Mouse (Mus musculus) limb, embryonic 15.5 days (tissue): Measurements from ENCODE around the gene Tcf15. TPM values are rescaled to one million over a fixed set of nuclear protein-coding genes. Genes with fewer than 3 reads are reported as not detected.

Experiments
- ATAC-seq: fragments of 200-750 bp; cut with Nextera tagmentation; 2 replicates; pipeline ENCODE4 v1.8.0; 2017; ENCODE audit warnings: low read depth, moderate TSS enrichment; ENCODE audit not compliant: insufficient number of reproducible peaks, low FRiP score, low TSS enrichment
- H3K27ac ChIP-seq: fragments of 300-500 bp; sonication (generic); 2 replicates; pipeline ENCODE4 v1.5.1; 2015; ENCODE audit warnings: moderate library complexity, mild to moderate bottlenecking, inconsistent platforms
- H3K27me3 ChIP-seq: fragments of 300-500 bp; sonication (generic); 2 replicates; pipeline ENCODE4 v1.6.1; 2015; ENCODE audit warnings: inconsistent platforms
- H3K36me3 ChIP-seq: fragments of 300-500 bp; sonication (generic); 2 replicates; pipeline ENCODE4 v1.6.1; 2015; ENCODE audit warnings: inconsistent platforms
- H3K4me1 ChIP-seq: fragments of 300-500 bp; sonication (generic); 2 replicates; pipeline ENCODE4 v1.6.1; 2015; ENCODE audit warnings: inconsistent platforms
- H3K4me2 ChIP-seq: fragments of 300-500 bp; sonication (generic); 2 replicates; pipeline ENCODE4 v1.6.1; 2015; ENCODE audit warnings: mild to moderate bottlenecking, inconsistent platforms
- H3K4me3 ChIP-seq: fragments of 300-500 bp; sonication (generic); 2 replicates; pipeline ENCODE4 v1.5.1; 2015; ENCODE audit warnings: mild to moderate bottlenecking, inconsistent platforms
- H3K9ac ChIP-seq: fragments of 300-500 bp; sonication (generic); 2 replicates; pipeline ENCODE4 v1.6.1; 2015; ENCODE audit warnings: inconsistent platforms
- H3K9me3 ChIP-seq: fragments of 300-500 bp; sonication (generic); 2 replicates; pipeline ENCODE4 v1.6.1; 2016; ENCODE audit warnings: inconsistent platforms
- WGBS: fragments of 180-500 bp; shearing (Covaris S2); methylation state at CpG from one replicate; pipeline ENCODE4 v1.1.7; 2015; 5-methylcytosine and 5-hydroxymethylcytosine counted together
- polyA plus RNA-seq: library from polyadenylated mRNA; unstranded; fragments of >200 nt; fragmentation: Nextera tagmentation; extraction: Ambion mirVana; gene quantifications from 2 replicates; pipeline ENCODE4 v1.2.1, GENCODE M21; 2015

Tcf15 gene
- polyA plus RNA-seq, 1 experiment from 2014 or later, result 7.6 TPM

DNA sequence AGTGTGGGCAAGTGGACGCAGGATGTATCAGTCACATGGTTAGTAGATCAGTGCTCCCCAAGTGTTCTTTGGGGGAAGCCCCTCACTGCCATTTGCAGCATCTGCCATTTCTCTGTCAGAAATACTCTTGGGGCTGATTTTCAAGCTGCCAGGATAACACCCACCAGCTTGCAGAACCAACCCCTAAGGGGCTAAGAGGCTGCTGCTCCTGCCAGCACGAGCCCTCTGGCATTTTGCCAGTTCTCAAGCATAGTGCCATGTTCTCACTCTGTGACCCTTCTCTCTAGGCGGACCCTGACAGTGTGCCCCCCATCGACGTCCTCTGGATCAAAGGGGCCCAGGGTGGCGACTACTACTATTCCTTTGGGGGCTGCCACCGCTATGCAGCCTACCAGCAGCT, 34.7 kb upstream of the Tcf15 start:
- Histone ChIP-seq H3K9ac (no peak overlapping the region), H3K4me1 (peaks cover 16% of the 10 kb centered on the region), H3K27ac (no peak overlapping the region), H3K27me3 (no peaks in the 10 kb centered on the region), H3K9me3 (no peaks in the 10 kb centered on the region), H3K4me2 (no peak overlapping the region), H3K36me3 (no peaks in the 10 kb centered on the region), H3K4me3 (no peak overlapping the region)
- ATAC-seq, result no peak
- WGBS, result 66% methylated on average over 7 of the region's 7 CpGs

DNA sequence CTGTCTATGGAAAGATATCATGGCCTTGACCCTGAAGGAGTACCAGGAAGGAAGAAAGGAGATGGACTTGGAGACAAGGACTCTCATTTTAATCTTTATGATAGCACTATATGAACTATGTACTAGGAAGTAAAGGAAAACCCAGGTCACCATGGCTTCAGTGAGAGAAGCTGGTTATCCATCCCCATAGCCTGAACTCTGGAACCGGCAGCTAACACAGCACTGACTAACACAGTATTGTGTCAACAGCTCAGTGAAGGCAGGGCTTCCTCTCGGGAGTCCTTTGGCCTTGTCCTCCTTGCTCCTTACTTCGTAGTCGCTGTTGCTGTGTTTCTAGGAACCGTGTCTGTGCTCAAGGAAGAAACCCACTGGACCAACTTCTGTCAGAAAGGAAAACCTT, 34.0 kb upstream of the Tcf15 start:
- 83% methylated on average over 5 of the region's 5 CpGs for WGBS
- ATAC-seq, result no peak

DNA sequence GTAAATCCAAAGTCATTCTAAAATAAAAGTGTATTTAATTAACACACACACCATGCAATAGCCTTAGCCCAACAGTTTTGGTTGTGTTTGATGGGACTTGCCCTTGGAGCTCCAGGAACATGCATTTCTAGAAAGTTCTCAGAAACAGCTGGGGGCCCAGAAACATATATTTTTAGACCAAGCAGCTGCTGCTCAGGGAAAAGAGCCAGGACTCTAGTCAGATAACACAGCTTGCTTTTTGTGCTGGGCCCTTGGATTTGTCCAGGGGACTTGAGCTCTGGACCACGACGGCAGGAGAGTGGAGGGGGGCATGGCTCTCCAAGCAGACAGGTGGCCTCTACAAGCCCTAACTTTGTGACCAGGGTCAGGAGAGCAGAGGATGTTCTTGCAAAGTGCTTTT, 32.0 kb upstream of the Tcf15 start:
- H3K36me3 ChIP-seq, result no peaks in the 10 kb centered on the region
- ATAC-seq, result no peak
- H3K4me3 ChIP-seq, result no peak overlapping the region
- peaks cover 19% of the 10 kb centered on the region for H3K4me1 ChIP-seq
- no peak overlapping the region for H3K9ac ChIP-seq
- H3K27me3 ChIP-seq, result peaks cover 11% of the 10 kb centered on the region
- no peaks in the 10 kb centered on the region for H3K9me3 ChIP-seq
- H3K27ac ChIP-seq, result no peak overlapping the region
- WGBS, result 55% methylated on average over 2 of the region's 2 CpGs
- H3K4me2 ChIP-seq, result no peak overlapping the region

More for the DNA sequence above, 34.0 kb upstream of the Tcf15 start:
- no peak overlapping the region for H3K9ac ChIP-seq
- no peaks in the 10 kb centered on the region for H3K9me3 ChIP-seq
- H3K4me3 ChIP-seq, result no peak overlapping the region
- peaks cover 20% of the 10 kb centered on the region for H3K4me1 ChIP-seq
- H3K27ac ChIP-seq, result no peak overlapping the region
- H3K27me3 ChIP-seq, result peaks cover 4% of the 10 kb centered on the region; the same call in 1 of the 2 replicates
- H3K36me3 ChIP-seq, result no peaks in the 10 kb centered on the region
- H3K4me2 ChIP-seq, result no peak overlapping the region

DNA sequence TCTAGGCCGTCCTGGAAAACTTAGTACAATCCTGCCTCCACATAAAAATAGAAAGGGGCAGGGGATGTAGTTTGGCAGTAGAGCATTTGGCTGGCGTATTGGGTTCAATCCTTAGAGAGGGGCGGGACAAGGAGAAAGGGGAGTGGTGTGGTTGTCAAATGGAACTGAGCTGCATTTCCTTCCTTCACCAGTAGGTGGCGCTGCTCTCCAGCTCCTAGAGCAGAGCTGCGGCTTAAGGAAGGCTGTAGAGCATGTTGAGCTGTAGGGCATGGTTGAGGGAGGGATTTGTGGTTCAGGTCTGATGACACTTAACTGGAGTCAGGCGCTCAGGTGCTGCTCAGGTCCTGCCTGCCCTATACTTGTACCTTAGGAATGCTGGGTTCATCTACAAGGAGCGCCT, 31.4 kb upstream of the Tcf15 start:
- H3K36me3 ChIP-seq, result no peaks in the 10 kb centered on the region
- H3K27me3 ChIP-seq, result peaks cover 12% of the 10 kb centered on the region
- H3K4me3 ChIP-seq, result no peak overlapping the region
- 8% methylated on average over 7 of the region's 7 CpGs for WGBS
- H3K9me3 ChIP-seq, result no peaks in the 10 kb centered on the region
- peaks cover 19% of the 10 kb centered on the region for H3K4me1 ChIP-seq
- no peak overlapping the region for H3K9ac ChIP-seq
- H3K4me2 ChIP-seq, result no peak overlapping the region
- ATAC-seq, result peak; percentile 71; the same call in 1 of the 2 replicates
- H3K27ac ChIP-seq, result no peak overlapping the region

DNA sequence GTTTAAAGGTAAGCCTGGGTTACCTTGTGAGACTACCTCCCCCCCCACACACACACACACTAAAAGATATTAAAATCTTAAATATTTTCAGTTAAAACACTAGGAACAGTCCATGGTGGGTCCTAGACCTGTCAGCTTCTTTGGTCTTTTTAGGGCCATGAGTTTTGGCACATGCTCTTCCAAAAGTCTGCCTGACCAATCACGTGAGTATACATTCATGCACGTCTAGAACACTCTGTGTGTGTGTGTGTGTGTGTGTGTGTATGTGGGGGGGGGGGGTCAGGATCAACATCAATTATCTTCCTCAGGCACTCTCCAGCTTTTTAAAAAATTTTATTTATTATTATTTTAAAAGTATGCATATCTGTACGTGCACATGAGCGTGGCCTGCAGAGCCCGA, 30.9 kb upstream of the Tcf15 start:
- 77% methylated on average over 5 of the region's 5 CpGs for WGBS
- ATAC-seq, result no peak

DNA sequence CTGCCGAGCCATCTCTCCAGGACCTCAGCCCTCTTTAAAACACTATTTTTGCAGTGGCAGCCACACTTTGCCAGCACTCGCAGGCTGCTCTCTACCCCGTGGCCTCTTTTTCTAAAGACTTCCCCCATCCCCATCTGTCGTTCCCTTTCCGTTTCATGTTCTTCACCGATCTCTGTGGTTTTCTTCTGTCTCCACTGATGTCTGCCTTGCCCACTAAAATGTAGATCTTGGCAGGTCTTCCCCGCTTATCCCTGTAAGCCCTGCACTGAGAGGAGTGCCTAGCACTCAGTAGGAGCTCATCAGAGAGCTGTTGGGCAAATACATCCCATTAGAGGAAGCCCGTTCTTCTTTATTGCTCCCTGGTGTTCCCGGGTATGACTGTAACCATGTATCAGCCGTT, 30.4 kb upstream of the Tcf15 start:
- Histone ChIP-seq H3K4me2 (no peak overlapping the region), H3K4me3 (no peak overlapping the region), H3K27me3 (peaks cover 12% of the 10 kb centered on the region), H3K4me1 (peaks cover 19% of the 10 kb centered on the region), H3K9ac (no peak overlapping the region), H3K27ac (no peak overlapping the region), H3K36me3 (no peaks in the 10 kb centered on the region), H3K9me3 (no peaks in the 10 kb centered on the region)
- WGBS, result 50% methylated on average over 10 of the region's 10 CpGs
- no peak for ATAC-seq

More for the DNA sequence above, 30.9 kb upstream of the Tcf15 start:
- H3K27me3 ChIP-seq, result peaks cover 12% of the 10 kb centered on the region
- H3K9me3 ChIP-seq, result no peaks in the 10 kb centered on the region
- no peak overlapping the region for H3K27ac ChIP-seq
- no peak overlapping the region for H3K9ac ChIP-seq
- no peak overlapping the region for H3K4me2 ChIP-seq
- peaks cover 19% of the 10 kb centered on the region for H3K4me1 ChIP-seq
- no peak overlapping the region for H3K4me3 ChIP-seq
- no peaks in the 10 kb centered on the region for H3K36me3 ChIP-seq

DNA sequence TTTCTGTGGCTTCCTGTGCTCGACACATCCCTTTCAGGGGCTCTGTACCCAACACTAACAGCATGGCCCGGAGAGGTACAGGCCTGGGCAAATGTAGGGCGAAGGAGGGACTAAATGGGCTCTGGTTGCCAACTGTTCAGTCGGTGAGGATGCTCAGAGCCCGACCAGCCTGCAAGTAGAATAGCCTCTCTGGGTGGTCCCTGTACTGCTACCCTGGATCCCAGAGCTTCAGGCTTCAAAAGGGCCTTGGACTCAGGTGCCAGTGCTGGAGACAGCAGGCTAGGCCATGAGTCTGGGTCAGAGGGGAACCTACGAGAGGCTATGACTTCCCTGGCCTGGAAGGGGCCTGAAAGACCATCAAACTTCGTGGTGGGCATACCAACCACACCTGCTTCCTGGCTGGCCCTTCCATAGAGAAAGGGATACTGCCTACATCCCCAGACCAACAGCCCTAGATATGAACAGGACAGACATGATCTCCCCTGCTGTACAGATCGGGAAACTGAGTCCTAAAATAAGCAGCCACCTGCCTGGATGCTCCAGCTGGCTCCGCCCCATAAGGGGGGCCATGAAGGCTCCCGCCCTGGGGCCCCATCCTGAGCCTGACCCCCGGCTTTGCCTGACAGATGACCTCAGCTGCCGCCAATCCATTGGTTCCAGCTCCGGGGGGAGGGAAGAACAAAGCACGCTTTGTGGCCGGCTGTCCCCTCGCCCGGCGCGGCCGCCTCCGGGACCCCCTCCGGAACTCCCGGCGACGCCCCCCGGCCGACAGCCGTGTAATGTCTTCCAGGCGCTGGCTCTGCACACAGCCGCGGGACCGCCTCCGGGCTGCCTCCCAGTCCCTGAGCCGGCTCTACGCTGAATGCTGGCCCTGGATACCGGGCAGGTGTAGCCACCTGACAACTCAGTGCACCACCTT, 29.0 kb upstream of the Tcf15 start:
- H3K27me3 ChIP-seq, result peaks cover 12% of the 10 kb centered on the region
- no peaks in the 10 kb centered on the region for H3K36me3 ChIP-seq
- peak overlapping the region; percentile 46 for H3K4me2 ChIP-seq
- no peak for ATAC-seq
- no peak overlapping the region for H3K27ac ChIP-seq
- no peaks in the 10 kb centered on the region for H3K9me3 ChIP-seq
- peaks cover 19% of the 10 kb centered on the region for H3K4me1 ChIP-seq
- no peak overlapping the region for H3K9ac ChIP-seq
- 12% methylated on average over 36 of the region's 36 CpGs for WGBS
- H3K4me3 ChIP-seq, result peak overlapping the region; percentile 12; the same call in 1 of the 2 replicates

DNA sequence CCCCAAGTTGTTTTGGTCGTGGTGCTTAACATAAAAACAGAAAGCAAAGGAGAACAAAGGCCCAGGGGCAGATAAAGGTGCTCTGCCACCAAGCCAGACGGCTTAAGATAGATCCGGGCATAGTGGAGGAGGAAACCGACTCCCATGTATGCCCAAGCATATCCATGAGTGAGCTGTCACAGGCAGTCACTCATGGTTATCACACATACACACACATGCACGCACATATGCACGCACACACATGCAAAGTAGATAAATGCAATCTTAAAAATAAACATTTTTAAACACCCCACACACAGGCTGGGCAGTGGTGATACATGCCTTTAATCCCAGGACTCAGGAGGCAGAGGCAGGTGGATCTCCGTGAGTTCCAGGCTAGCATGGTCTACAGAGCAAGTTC, 25.7 kb upstream of the Tcf15 start:
- Histone ChIP-seq H3K27ac (no peak overlapping the region), H3K4me1 (peaks cover 15% of the 10 kb centered on the region)
- 85% methylated on average over 7 of the region's 7 CpGs for WGBS

DNA sequence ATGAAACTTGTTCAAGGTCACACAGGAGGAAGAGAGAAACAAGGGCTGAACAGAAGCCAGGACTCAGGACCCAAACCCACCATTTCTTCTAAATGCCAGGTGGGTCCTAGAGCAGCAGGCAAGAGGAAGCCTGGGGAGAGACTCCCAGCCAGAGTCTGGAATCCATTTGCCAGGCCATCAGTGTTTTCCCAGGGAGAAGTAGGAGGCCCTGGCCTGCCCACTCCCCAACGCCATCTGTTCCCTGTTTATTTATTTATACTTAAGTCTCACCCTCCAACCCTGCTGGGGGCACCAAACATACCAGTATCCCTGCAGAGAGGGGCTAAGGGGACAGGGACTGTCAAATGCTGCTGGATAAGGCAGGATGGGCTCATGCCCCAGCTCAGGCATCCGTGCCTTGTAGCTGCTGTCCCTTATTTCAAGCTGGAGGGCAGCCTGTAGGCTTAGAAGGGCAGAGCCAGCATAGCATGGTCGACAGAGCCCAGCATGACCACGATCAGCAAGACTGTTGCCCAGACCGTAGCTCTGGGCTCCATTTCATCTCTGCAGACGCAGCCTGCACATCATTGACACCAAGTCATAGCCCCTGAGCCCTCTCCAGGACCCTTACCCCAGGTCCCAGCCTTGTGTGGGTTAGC, 24.0 kb upstream of the Tcf15 start:
- 32% methylated on average over 6 of the region's 6 CpGs for WGBS
- Histone ChIP-seq H3K36me3 (no peaks in the 10 kb centered on the region), H3K4me2 (no peak overlapping the region), H3K27ac (no peak overlapping the region), H3K9me3 (no peaks in the 10 kb centered on the region), H3K4me1 (peaks cover 12% of the 10 kb centered on the region), H3K9ac (no peak overlapping the region), H3K27me3 (peaks cover 15% of the 10 kb centered on the region), H3K4me3 (no peak overlapping the region)
- no peak for ATAC-seq

More for the DNA sequence above, 25.7 kb upstream of the Tcf15 start:
- no peak overlapping the region for H3K9ac ChIP-seq
- H3K27me3 ChIP-seq, result peaks cover 19% of the 10 kb centered on the region
- H3K9me3 ChIP-seq, result no peaks in the 10 kb centered on the region
- no peaks in the 10 kb centered on the region for H3K36me3 ChIP-seq
- no peak overlapping the region for H3K4me3 ChIP-seq
- H3K4me2 ChIP-seq, result no peak overlapping the region
- no peak for ATAC-seq

DNA sequence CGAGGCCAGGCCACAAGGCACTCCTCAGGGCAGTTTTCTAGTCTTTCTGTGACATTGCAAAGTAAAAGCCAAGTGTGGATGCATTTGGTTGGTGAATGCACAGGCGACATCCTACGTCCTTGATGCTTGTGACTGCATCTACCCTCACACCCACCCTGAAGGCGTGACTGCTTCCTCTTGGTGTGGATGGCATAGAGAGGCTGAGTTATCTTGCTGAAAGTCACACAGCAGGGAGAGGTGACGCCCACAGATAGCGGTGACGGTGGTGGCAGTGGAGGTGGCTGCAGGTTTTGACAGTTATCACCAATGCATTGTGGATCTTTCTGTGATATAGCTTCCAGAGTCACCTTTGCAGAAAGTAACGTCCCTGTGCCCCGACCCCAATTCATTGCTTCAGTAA, 20.5 kb upstream of the Tcf15 start:
- WGBS, result 76% methylated on average over 9 of the region's 9 CpGs
- H3K4me2 ChIP-seq, result no peak overlapping the region
- H3K9me3 ChIP-seq, result no peaks in the 10 kb centered on the region
- no peak overlapping the region for H3K27ac ChIP-seq
- peaks cover 7% of the 10 kb centered on the region; the same call in 1 of the 2 replicates for H3K27me3 ChIP-seq
- H3K4me3 ChIP-seq, result no peak overlapping the region
- no peak for ATAC-seq
- no peaks in the 10 kb centered on the region for H3K4me1 ChIP-seq
- no peaks in the 10 kb centered on the region for H3K36me3 ChIP-seq
- H3K9ac ChIP-seq, result no peak overlapping the region

DNA sequence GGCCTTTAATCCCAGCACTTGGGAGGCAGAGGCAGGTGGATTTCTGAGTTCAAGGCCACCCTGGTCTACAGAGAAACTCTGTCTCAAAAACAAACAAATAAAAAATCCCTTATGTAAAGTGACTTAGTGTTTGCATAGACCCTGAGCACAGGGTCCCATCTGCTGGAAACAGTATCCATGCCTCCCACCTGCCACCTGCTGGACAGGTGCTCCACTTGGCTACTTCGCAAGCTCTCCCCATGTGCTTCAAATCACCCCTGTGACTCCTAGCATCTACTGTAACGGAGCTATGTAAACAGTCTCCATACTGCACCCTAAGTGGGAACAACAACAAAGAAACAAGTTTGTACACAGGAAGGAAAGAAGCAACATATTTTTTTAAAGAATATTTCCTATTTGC, 14.8 kb upstream of the Tcf15 start:
- Histone ChIP-seq H3K27me3 (no peaks in the 10 kb centered on the region), H3K4me1 (peaks cover 13% of the 10 kb centered on the region), H3K36me3 (no peaks in the 10 kb centered on the region), H3K9ac (no peak overlapping the region), H3K27ac (no peak overlapping the region), H3K9me3 (no peaks in the 10 kb centered on the region), H3K4me2 (no peak overlapping the region), H3K4me3 (no peak overlapping the region)
- ATAC-seq, result no peak
- 68% methylated on average over 2 of the region's 2 CpGs for WGBS

DNA sequence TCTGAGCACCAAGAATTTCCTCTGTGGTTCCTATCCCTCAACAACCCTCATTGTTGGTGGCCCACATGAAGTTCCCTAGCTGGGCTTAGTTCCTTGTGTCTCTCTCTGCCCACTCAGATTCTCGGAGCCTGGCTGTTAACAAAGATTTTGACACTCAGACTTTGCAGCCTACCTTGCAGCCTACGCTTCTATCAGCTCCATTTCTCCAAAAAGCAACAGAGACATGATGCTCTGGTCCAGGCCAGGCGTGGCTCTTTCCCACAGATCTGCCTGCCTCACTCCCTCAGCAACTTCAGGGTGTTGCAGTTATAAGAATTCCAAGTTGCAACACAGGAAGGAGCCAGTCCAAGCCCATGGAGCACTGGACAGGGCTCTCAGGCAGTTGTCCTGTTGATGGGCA, 13.6 kb upstream of the Tcf15 start:
- Histone ChIP-seq H3K27ac (no peak overlapping the region), H3K36me3 (no peaks in the 10 kb centered on the region), H3K4me1 (peaks cover 13% of the 10 kb centered on the region), H3K27me3 (no peaks in the 10 kb centered on the region), H3K9me3 (no peaks in the 10 kb centered on the region), H3K4me3 (no peak overlapping the region), H3K4me2 (no peak overlapping the region), H3K9ac (no peak overlapping the region)
- WGBS, result 72% methylated on average over 3 of the region's 3 CpGs
- ATAC-seq, result no peak
